Mouse (Mus musculus) natural killer cell, adult 2 months (primary cell): ENCODE results near the gene Nrbp1.
A peak's percentile ranks its signal among the peaks of the same experiment; 100 is the strongest.

Source experiments
- DNase-seq, 2 experiments: peaks; one replicate each; pipeline ENCODE4 v3.0.0; 2022; ENCODE audit warnings: low spot score in 2 of 2

Nrbp1 gene

GRCm38 (mm10) chr5:31240637-31241521, at the start of gene Nrbp1, which contains the start of gene Gm9970:
Gene Nrbp1 (plus strand): TSS chr5:31240864.
Gene Gm9970 (minus strand): TSS chr5:31241232.
- DNase-seq = peak; percentile 93

GRCm38 (mm10) chr5:31192045-31192938, 48.4 kb upstream of the Nrbp1 start:
- no peak for DNase-seq

GRCm38 (mm10) chr5:31192939-31193630, 47.6 kb upstream of the Nrbp1 start, which contains the start of the genes Snx17 and Eif2b4:
Gene Snx17 (plus strand): TSS chr5:31193227.
Gene Eif2b4 (minus strand): TSS chr5:31193430.
- peak; percentile 98 to 99 for DNase-seq

GRCm38 (mm10) chr5:31193631-31194281, 46.9 kb upstream of the Nrbp1 start:
- no peak for DNase-seq

GRCm38 (mm10) chr5:31194486-31195485, 45.9 kb upstream of the Nrbp1 start:
- no peak for DNase-seq

GRCm38 (mm10) chr5:31195671-31196070, 45.0 kb upstream of the Nrbp1 start:
- DNase-seq = no peak

GRCm38 (mm10) chr5:31196207-31196606, 44.5 kb upstream of the Nrbp1 start:
- no peak for DNase-seq

GRCm38 (mm10) chr5:31197072-31197471, 43.6 kb upstream of the Nrbp1 start:
- DNase-seq = no peak

- no peak for DNase-seq
Observed at GRCm38 (mm10) chr5:31198170-31198569, 42.5 kb upstream of the Nrbp1 start.

GRCm38 (mm10) chr5:31198616-31199320, 41.9 kb upstream of the Nrbp1 start:
- DNase-seq = no peak

- DNase-seq = no peak
Observed at GRCm38 (mm10) chr5:31199321-31199892, 41.3 kb upstream of the Nrbp1 start.

GRCm38 (mm10) chr5:31199893-31200292, 40.8 kb upstream of the Nrbp1 start:
- DNase-seq = no peak

GRCm38 (mm10) chr5:31200327-31200768, 40.3 kb upstream of the Nrbp1 start:
- DNase-seq = no peak

- no peak for DNase-seq
Observed at GRCm38 (mm10) chr5:31201042-31201741, 39.5 kb upstream of the Nrbp1 start.

- peak; percentile 94 to 95 for DNase-seq
Observed at GRCm38 (mm10) chr5:31201742-31202590, 38.7 kb upstream of the Nrbp1 start, which contains the start of gene Zfp513. Gene Zfp513 (minus strand): TSS chr5:31202303.

- no peak for DNase-seq
Observed at GRCm38 (mm10) chr5:31202933-31203332, 37.7 kb upstream of the Nrbp1 start.

- no peak for DNase-seq
Observed at GRCm38 (mm10) chr5:31203866-31204265, 36.8 kb upstream of the Nrbp1 start.
